Mouse (Mus musculus) stomach, postnatal 0 days (tissue): ENCODE results near the gene Eif4e3.

Source experiments
- CTCF ChIP-seq: IDR thresholded peaks from 2 replicates; pipeline ENCODE4 v1.5.1; 2016; ENCODE audit warnings: antibody characterized with exemption, low read depth, mild to moderate bottlenecking, moderate library complexity
- EP300 ChIP-seq: optimal IDR thresholded peaks from 2 replicates; pipeline ENCODE3; 2016; ENCODE audit warnings: antibody characterized with exemption

- TF ChIP-seq CTCF = no peak
- TF ChIP-seq EP300 = no peak
These were observed 65.7 kb downstream of the Eif4e3 start for GRCm38 (mm10) chr6:99600886-99601285.
